Mouse (Mus musculus) thymus, postnatal 14 days (tissue): Measurements from ENCODE around the gene Slc22a23.
A peak's percentile ranks its signal among the peaks of the same experiment; 100 is the strongest.

ENCODE experiments used
- DNase-seq: peaks from one replicate; pipeline ENCODE4 v3.0.0; 2021

Gene Slc22a23

DNA sequence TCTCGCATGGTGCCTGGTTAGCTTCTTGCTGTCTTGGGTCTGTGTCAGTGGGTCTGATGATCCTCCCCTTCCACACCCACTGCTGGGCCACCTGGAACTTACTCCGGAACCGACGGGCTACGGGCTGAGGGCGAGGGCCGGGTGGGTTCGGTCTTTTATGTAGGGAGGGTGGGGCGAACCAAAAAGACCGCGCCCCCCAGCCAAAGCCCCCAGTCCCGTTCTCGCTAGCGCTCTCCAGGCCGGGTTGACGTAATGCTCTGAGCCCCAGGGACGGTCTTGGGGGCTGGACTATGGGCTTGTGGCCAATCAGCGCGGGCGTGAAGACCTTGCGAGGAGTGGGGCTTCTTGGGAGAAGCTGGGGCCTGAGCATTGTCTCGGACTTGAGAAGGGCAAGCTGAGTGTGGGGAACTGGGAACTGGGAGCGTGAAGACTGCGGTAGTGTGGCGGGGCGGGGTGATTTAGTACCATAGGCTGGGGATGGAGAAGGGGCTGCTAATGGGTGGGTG lies 214.7 kb downstream of the Slc22a23 start, which contains the start of gene Tubb2b:
Gene Tubb2b, minus strand, starts transcription at position 241 of the 506 bp plus-strand sequence.
- peak; percentile 75 for DNase-seq

DNA sequence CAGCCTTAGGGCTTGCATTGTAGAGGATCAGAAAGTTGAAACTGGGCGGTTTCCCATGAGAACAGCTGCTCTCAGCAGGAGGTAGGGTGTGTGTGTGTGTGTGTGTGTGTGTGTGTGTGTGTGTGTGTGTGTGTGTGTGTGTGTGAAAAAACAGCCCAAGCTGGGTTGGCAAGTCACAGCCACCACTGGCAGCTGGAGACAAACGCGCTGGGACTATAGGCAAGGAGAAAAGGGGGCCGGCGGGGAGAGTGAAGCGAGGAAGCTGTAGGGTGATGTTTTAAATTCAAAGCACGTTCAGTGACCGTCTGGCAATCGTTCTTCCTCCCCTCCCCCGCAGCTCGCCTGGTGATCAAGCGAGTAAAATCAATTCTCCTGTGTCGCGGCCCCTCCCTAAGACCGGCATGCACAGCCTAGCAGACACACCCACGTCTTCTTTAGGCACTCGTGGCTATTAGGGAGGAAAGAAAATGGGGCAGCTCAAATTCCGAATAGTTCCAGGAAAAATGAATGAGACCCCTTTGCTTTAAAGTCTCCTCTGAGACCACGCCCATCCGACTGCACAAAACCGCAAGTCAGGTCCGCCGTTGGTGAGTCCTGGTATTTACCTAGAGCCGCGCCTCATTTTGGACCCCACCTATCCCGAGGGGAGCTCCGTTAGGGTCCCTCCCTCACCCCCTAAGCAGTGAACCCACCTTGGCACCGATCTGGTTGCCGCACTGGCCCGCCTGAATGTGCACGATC lies 215.3 kb downstream of the Slc22a23 start:
- peak; percentile 50 for DNase-seq
